Comparison of ENCODE assay signal across 8 mouse cellular contexts in genomic region chr12:24893777-24894468, GRCm38 (mm10).
DNase-seq lines count a peak whose midpoint lies in the region; ATAC-seq and TF ChIP-seq lines count a peak whose summit lies in the region.

No protein-coding gene starts in this region.

- H3K4me2 ChIP-seq in forebrain, embryonic 13.5 days = no peak overlapping the region
- no peak overlapping the region for H3K4me2 ChIP-seq in hindbrain, embryonic 13.5 days
- no peak overlapping the region for H3K4me2 ChIP-seq in lung, embryonic 14.5 days

- peak; percentile 62; the same call in 1 of the 2 replicates for ATAC-seq in forebrain, embryonic 13.5 days
- peak; percentile 85 for ATAC-seq in hindbrain, embryonic 13.5 days (ENCODE audit: low FRiP score)
- ATAC-seq in lung, embryonic 14.5 days (ENCODE audit: insufficient read depth) = peak; percentile 81

- 0 out of 2 replicates have a peak overlapping the region, but pooled peaks have one; percentile 22 for H3K9ac ChIP-seq in forebrain, embryonic 13.5 days
- H3K9ac ChIP-seq in hindbrain, embryonic 13.5 days = peak overlapping the region; percentile 39; the same call in 1 of the 2 replicates
- no peak overlapping the region; the same call in 1 of the 2 replicates for H3K9ac ChIP-seq in lung, embryonic 14.5 days

- WGBS in forebrain, embryonic 13.5 days = 29% methylated on average over 10 of the region's 10 CpGs
- WGBS in hindbrain, embryonic 13.5 days = 13% methylated on average over 10 of the region's 10 CpGs
- WGBS in lung, embryonic 14.5 days = 45% methylated on average over 10 of the region's 10 CpGs

- peak overlapping the region; percentile 31; the same call in 1 of the 2 replicates for H3K27ac ChIP-seq in forebrain, embryonic 13.5 days
- H3K27ac ChIP-seq in hindbrain, embryonic 13.5 days = peak overlapping the region; percentile 80
- peak overlapping the region; percentile 72 for H3K27ac ChIP-seq in lung, embryonic 14.5 days (ENCODE audit: low read depth)

- peaks cover 11% of the 10 kb centered on the region for H3K4me1 ChIP-seq in forebrain, embryonic 13.5 days
- peaks cover 32% of the 10 kb centered on the region for H3K4me1 ChIP-seq in hindbrain, embryonic 13.5 days (replicated peaks)
- peaks cover 7% of the 10 kb centered on the region; the same call in 1 of the 2 replicates for H3K4me1 ChIP-seq in lung, embryonic 14.5 days (ENCODE audit: insufficient read depth)

- no peaks in the 10 kb centered on the region for H3K27me3 ChIP-seq in forebrain, embryonic 13.5 days
- no peaks in the 10 kb centered on the region for H3K27me3 ChIP-seq in hindbrain, embryonic 13.5 days
- no peaks in the 10 kb centered on the region for H3K27me3 ChIP-seq in lung, embryonic 14.5 days (ENCODE audit: insufficient read depth, low read length)

- no peaks in the 10 kb centered on the region for H3K9me3 ChIP-seq in forebrain, embryonic 13.5 days (replicated peaks)
- no peaks in the 10 kb centered on the region for H3K9me3 ChIP-seq in hindbrain, embryonic 13.5 days
- no peaks in the 10 kb centered on the region for H3K9me3 ChIP-seq in lung, embryonic 14.5 days (ENCODE audit: low read depth, low read length)

- no peak for TF ChIP-seq CTCF in lung, embryonic 14.5 days (IDR thresholded peaks at IDR 0.05; ENCODE audit: low read depth)

- DNase-seq in Muller cell, postnatal 12 days (ENCODE audit: inconsistent ontology term) = peak; percentile 97
- peak; percentile 28 to 38 for DNase-seq in cerebellum, adult 18-20 months
- peak; percentile 39 to 59 for DNase-seq in layer of hippocampus, postnatal 14 days (ENCODE audit: low spot score in 2 of 2)
- DNase-seq in lung, embryonic 14.5 days = peak; percentile 65
- DNase-seq in right cerebral cortex, adult 2 months (ENCODE audit: low spot score in 2 of 2) = peak; percentile 11 to 40
- no peak for DNase-seq in spleen, adult 18-20 months

- H3K36me3 ChIP-seq in forebrain, embryonic 13.5 days (ENCODE audit: poor library complexity, severe bottlenecking) = peaks cover 27% of the 10 kb centered on the region
- peaks cover 37% of the 10 kb centered on the region for H3K36me3 ChIP-seq in hindbrain, embryonic 13.5 days
- peaks cover 12% of the 10 kb centered on the region; the same call in 1 of the 2 replicates for H3K36me3 ChIP-seq in lung, embryonic 14.5 days (ENCODE audit: insufficient read depth)

- H3K4me3 ChIP-seq in forebrain, embryonic 13.5 days = no peak overlapping the region
- no peak overlapping the region for H3K4me3 ChIP-seq in hindbrain, embryonic 13.5 days
- no peak overlapping the region for H3K4me3 ChIP-seq in lung, embryonic 14.5 days (ENCODE audit: low read depth, low read length)

Comparison
In these comparisons a context has a peak if more than half of its experiments do, and no peak if none do; other contexts are left out.
1. DNase-seq: peak in Muller cell, postnatal 12 days (single experiment), cerebellum, adult 18-20 months (2 of 2), layer of hippocampus, postnatal 14 days (2 of 2), lung, embryonic 14.5 days (single experiment) and right cerebral cortex, adult 2 months (2 of 2); none in spleen, adult 18-20 months (0 of 2).
2. Peak in every context shown above with its lines, with median percentiles within 50 percentile points of each other: ATAC-seq and H3K27ac ChIP-seq.